Mouse (Mus musculus): ENCODE data around the gene Ngef.
A peak's percentile ranks its signal among the peaks of the same experiment; 100 is the strongest.

The Ngef gene

GRCm38 (mm10) chr1:87573800-87574215 lies at the start of gene Ngef:
Gene Ngef, minus strand, starts transcription at chr1:87573870.
- peak; percentile 56 for DNase-seq

- DNase-seq: no peak
Measured at GRCm38 (mm10) chr1:87621858-87622279, 48.2 kb upstream of the Ngef start.

DNA sequence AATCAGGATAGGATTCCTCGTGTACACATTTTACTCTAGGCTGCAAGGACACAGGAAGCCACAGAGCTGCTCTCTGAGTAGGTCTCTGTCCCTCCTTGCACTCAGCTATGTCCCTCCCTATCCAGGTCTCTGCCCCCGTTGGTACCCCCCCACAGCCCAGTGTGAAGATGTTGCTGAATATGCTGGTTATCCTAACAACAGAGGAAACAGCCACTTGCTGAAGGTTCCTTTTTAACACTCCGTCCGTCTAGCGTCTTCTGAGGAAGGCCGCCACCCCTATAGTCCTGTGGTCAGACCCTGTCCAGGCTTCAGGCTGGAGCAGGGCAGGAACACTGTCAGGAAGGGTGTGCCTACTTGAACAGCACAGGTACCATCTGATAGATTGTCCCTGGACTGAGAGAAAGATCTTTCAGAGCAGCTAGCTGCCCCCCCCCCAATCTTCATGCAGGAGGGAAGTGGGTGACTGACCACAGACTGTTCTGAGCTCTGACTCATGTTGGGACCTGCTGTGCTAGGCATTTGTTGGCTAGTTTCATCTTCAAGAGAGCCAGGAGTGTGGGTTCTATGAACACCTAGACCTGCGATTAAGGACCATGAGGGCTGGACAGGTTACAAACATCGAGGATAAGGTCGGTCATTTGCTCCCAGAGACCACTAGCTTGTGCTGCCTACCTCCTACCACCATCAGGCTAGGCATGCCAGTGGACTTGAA lies 47.6 kb upstream of the Ngef start:
- no peak for DNase-seq

GRCm38 (mm10) chr1:87620693-87621092 lies 47.0 kb upstream of the Ngef start:
- no peak for DNase-seq

GRCm38 (mm10) chr1:87620211-87620668 lies 46.6 kb upstream of the Ngef start, which contains the start of gene Inpp5d:
Gene Inpp5d, plus strand, starts transcription at chr1:87620312.
- DNase-seq: peak; percentile 54

DNA sequence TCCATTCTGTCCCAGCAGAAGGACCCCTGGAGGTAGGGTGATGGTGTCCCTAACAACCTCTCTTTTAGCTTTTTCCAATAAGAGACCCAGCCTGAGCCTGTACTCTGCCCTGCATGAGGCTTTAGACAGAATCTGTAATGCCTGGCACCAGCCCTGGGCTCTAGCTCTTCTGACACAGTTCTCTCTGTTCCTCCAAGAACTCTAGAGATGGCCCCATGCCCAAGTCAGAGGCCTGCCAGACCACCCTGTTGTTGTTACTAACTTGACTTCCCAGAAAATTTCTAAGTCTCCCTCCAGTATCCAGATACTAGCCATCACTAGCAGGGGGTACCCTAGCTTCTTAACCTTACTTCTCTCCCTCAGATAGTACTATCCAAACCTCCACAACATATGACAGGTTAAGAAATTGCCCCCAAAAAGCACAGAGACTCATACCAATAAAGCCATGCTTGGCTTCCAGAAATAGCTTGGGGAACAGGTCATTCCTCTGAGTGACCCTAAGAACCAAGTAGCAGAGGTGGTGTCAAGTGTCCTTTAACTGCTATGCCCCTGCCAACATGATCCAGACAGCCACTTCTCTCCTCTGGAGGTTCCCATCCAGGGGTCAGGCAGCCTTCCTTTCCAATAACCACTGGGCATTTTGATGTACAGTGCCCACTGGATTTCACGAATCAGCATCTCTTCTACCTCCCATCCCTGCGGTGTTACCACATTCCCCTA lies 41.1 kb upstream of the Ngef start:
- no peak for DNase-seq

- peak; percentile 79 for DNase-seq
Measured at GRCm38 (mm10) chr1:87608416-87609046, 34.9 kb upstream of the Ngef start.

DNA sequence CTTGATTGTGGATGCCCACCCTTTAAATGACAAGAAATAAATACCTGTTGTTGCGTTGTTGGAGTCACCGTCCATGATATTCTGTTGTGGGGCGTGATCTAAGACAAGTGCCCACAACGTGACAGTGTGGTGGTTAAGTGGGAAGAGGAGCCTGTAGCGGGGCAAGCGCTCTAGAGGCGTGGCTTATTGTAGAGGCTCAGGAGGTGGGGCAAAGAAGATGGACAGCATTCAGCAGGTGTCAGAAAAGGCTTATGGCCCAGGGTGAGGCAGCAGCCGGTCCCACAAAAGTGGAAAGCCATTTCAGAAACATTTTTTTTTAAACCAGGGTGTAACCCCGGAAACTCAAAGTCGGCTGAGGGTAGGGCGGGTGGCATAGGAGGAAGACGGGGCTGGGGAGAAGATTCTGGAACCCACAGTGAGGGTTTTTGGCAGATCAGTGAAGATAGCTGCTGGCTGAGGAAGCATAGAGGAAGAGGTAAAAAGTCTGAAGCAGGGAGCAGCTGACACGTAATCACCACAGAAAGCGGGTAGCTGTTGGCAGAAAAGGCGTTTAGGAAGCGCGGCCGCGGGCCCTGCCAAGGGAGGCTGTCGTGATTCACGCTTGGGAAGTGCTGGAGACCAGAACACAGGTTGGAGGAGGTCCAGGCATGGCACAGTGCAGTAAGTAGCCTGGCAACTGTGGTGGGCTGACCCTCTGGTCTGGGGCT lies 33.9 kb upstream of the Ngef start:
- no peak for DNase-seq

DNA sequence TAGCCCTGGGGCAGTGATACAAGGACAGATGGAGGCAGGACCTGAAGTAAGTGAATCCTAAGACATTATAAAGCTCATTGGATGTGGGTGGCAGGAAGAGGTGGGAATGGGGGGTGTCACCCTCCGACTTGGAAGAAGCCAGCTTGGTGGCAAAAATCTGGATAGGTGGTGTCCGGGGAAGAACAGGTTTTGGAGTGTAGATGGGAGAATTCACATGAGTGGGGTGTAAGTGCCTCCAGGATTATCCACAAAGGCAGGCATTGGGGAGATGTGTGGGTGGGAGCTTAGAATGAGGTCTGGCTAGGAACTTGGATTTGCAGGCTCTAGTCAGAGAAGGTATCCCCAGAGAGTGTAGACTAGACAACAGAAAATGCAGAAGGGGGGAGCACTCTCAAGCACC lies 31.6 kb upstream of the Ngef start:
- no peak for DNase-seq

DNA sequence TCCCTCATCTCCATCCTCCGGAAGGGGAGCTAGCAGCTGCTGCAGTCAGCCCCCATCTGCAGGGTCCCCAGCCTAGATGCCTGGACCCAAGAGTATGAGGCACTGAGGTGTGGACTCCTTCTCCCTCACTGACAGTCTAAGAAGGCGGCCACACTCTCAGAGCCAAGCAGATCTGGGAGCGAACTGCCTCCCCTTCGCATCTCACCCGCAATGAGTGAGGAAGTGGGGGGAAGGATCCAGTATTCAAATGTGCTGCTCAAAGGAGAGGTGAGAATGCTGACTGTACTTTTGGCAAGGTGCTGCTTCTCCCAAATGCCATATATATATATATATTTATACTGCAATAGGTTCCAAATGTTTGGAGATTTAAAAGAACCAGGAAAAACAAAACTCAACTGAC lies 29.7 kb upstream of the Ngef start:
- DNase-seq: no peak

- DNase-seq: no peak
Measured at GRCm38 (mm10) chr1:87601801-87602200, 28.1 kb upstream of the Ngef start.

- DNase-seq: no peak
Measured at GRCm38 (mm10) chr1:87600533-87600932, 26.9 kb upstream of the Ngef start.

DNA sequence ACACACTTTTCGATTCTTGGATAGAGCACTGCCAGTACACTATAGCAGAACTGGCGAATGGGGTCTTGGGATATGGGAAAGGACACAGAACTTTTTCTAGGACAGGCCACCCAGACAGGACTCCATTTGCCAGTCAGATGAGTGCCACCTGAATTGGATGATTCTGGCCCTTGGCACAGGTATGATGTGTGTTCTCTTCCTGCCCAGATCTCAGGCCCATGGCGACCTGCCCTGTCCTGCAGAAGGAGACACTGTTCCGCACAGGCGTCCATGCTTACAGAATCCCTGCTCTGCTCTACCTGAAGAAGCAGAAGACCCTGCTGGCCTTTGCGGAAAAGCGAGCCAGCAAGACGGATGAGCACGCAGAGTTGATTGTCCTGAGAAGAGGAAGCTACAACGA lies 21.0 kb upstream of the Ngef start:
- no peak for DNase-seq

DNA sequence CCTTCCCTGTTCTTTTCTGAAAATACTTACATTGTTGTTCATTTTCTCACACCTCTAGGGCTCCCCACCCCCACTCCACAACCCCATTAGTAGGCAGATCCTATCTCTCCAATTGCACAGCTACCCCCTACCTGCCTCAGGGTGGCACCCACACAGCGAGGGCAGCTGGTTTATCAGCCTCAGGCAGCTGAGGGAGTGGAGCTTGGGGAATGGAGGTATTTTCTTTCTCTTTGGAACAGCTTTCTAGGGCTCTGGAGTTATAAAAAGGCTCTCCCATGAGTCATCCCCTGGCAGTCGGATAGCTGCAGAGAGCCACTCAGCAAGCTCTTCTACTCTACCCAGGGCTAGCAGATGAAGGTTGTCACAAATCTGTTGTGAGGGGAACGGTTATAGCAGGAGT lies 20.6 kb upstream of the Ngef start:
- no peak for DNase-seq

DNA sequence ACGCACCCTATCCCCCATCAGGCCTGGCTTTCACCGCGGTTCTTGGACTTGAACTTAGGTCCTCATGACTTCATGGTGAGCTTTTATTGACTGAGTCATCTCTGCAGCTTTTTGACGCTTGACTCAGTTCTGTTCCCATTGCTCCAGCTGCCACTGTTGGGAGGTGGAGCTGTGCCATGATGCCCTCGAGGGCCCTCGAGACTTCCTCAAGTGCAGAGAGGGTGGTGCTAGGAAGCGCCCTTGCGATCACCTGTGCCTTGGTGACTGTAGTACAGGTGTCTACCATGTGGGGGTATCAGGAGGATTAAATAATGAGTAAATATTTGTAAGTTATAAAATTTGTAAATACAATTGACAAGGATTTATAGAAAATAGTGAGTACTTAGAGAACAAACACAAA lies 16.3 kb upstream of the Ngef start:
- no peak for DNase-seq

DNA sequence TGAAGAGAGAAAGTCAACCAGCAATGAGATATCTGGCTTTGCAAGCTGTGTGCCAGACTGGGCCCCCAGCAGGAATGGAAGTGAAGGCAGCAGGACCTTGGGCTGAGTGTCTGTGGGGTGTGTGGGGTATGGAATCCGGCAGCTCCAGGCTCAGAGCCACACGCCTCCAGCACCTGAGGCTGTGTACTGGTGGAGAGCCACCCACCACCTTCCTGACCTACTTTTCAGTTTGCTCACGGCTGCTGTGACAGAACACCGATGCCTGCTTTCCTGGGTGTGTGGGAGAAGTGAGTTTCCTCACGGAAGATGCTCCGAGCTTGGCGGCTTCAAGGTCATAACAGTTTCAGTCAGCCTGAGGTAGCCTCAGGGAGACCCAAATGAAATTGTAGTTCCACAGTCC lies 15.5 kb upstream of the Ngef start:
- DNase-seq: no peak

- DNase-seq: no peak
Measured at GRCm38 (mm10) chr1:87580824-87581223, 7.2 kb upstream of the Ngef start.

- no peak for DNase-seq
Measured at GRCm38 (mm10) chr1:87578965-87579364, 5.3 kb upstream of the Ngef start.

GRCm38 (mm10) chr1:87574785-87575184 lies 1.1 kb upstream of the Ngef start:
- DNase-seq: no peak

GRCm38 (mm10) chr1:87574353-87574752 lies 683 bp upstream of the Ngef start:
- no peak for DNase-seq

DNA sequence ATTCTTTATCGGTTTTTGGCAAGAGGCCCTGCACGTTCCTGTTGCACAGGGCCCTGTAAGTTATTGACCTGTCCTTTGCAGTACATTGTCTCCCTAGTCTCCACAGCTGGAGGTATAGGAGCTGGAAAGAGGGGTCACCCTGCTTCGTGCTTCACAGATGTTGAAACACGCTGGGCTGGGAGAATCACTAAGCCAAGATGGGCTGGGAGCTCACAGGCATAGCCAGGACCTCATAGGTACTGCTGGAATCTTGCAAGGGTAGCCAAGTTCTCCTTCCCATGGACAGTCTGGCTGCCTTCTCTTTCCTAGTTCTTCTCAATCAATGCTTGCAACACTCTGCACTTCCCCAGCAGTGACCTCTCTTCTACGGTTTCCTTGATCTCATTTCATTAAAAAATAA lies 409 bp downstream of the Ngef start:
- no peak for DNase-seq

- DNase-seq: peak; percentile 50
Measured at GRCm38 (mm10) chr1:87568398-87568797, 5.3 kb downstream of the Ngef start.

DNA sequence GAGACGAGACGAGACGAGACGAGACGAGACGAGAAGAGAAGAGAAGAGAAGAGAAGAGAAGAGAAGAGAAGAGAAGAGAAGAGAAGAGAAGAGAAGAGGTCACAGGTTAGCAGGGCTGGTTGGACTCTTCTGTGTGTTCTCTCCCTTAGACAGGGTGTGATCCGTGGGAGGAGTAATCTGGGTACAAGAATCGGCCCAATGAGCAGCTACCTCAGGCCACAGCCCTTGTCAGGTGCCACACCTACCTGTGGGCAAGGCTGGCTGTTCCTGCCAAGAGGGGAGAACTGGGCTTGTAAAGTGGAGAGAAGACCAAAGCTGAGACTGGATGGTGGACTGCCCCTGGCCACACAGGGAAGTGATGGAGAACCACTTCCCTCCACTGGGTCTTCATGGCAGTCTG lies 7.9 kb downstream of the Ngef start:
- no peak for DNase-seq

Data from liver (tissue).